27 mouse cellular contexts compared by ENCODE assay signal in genomic region chr16:11446977-11447376, GRCm38 (mm10).
DNase-seq lines count a peak whose midpoint lies in the region; ATAC-seq and TF ChIP-seq lines count a peak whose summit lies in the region.
"Had no signal": no experiment of that assay in that cellular context is flagged by ENCODE, and none has a peak within 500 bp of the region (broad histone marks: within the 10 kb centered on the region; RNA-seq: fewer than 3 reads in every experiment).

No protein-coding gene starts in this region.

- no peak overlapping the region for H3K9ac ChIP-seq in lung, postnatal 0 days (replicated peaks; ENCODE audit: low read depth)
- H3K9ac ChIP-seq: embryonic facial prominence, embryonic 12.5 days; embryonic facial prominence, embryonic 15.5 days; forebrain, postnatal 0 days; heart, embryonic 12.5 days; heart, embryonic 15.5 days; hindbrain, embryonic 13.5 days had no signal

- peak; percentile 86 for TF ChIP-seq EP300 in lung, postnatal 0 days (IDR thresholded peaks at IDR 0.05)

- no peaks in the 10 kb centered on the region for H3K9me3 ChIP-seq in lung, postnatal 0 days (ENCODE audit: low read length)
- H3K9me3 ChIP-seq: embryonic facial prominence, embryonic 12.5 days; embryonic facial prominence, embryonic 15.5 days; heart, embryonic 12.5 days; heart, embryonic 15.5 days; hindbrain, embryonic 10.5 days; hindbrain, embryonic 13.5 days had no signal

- DNase-seq in lung, adult 2 months: peak; percentile 41
- peak; percentile 88 for DNase-seq in lung, postnatal 0 days (ENCODE audit: low spot score)
- peak; percentile 78 for DNase-seq in lung, postnatal 25 days (ENCODE audit: low spot score)
- no peak for DNase-seq in heart, adult 11 months
- DNase-seq in adrenal gland, postnatal 4 days (ENCODE audit: low spot score in 2 of 2): no peak
- DNase-seq: adrenal gland, adult 2 months; adrenal gland, postnatal 14 days; cerebellum, adult 11-12 months; cerebellum, adult 8-10 months; cerebellum, postnatal 10 days; cerebellum, postnatal 36 days; forebrain, postnatal 0 days; gastrocnemius, adult 2 months; gastrocnemius, postnatal 14 days; heart, adult 18-20 months; heart, postnatal 10 days; heart, postnatal 36 days had no signal

- H3K4me2 ChIP-seq in lung, postnatal 0 days (replicated peaks; ENCODE audit: low read depth, low read length): no peak overlapping the region
- H3K4me2 ChIP-seq: embryonic facial prominence, embryonic 12.5 days; embryonic facial prominence, embryonic 15.5 days; heart, embryonic 12.5 days; heart, embryonic 15.5 days; hindbrain, embryonic 13.5 days had no signal

- peaks cover 2% of the 10 kb centered on the region; the same call in 1 of the 2 replicates for H3K4me1 ChIP-seq in lung, adult 2 months (ENCODE audit: control insufficient read depth, insufficient read depth, low read length)
- H3K4me1 ChIP-seq in lung, postnatal 0 days (ENCODE audit: insufficient read depth, low read depth, low read length): no peaks in the 10 kb centered on the region
- H3K4me1 ChIP-seq: embryonic facial prominence, embryonic 12.5 days; hindbrain, embryonic 10.5 days had no signal

- no peak overlapping the region for H3K4me3 ChIP-seq in lung, adult 2 months (replicated peaks; ENCODE audit: extremely low read depth, low read depth, low read length)
- no peak overlapping the region for H3K4me3 ChIP-seq in lung, postnatal 0 days (ENCODE audit: low read depth, low read length)
- H3K4me3 ChIP-seq: embryonic facial prominence, embryonic 12.5 days; embryonic facial prominence, embryonic 15.5 days; gastrocnemius, adult 2 months; heart, embryonic 12.5 days; heart, embryonic 15.5 days; hindbrain, embryonic 10.5 days; hindbrain, embryonic 13.5 days had no signal

- WGBS in lung, adult 2 months: 77% methylated on average over 4 of the region's 4 CpGs
- WGBS in lung, postnatal 0 days: 61% methylated on average over 4 of the region's 4 CpGs

- peak; percentile 93 for ATAC-seq in lung, postnatal 0 days
- ATAC-seq in megakaryocyte-erythroid progenitor cell, adult 5-6 weeks (replicated peaks; ENCODE audit: low FRiP score, low TSS enrichment, poor library complexity, severe bottlenecking): no peak
- ATAC-seq: CD4-positive, CD25-positive, alpha-beta regulatory T cell, adult 4 months; forebrain, embryonic 14.5 days; forebrain, postnatal 0 days; hindbrain, embryonic 16.5 days had no signal

- H3K27ac ChIP-seq in lung, postnatal 0 days (ENCODE audit: low read length): peak overlapping the region; percentile 76
- H3K27ac ChIP-seq: embryonic facial prominence, embryonic 12.5 days; embryonic facial prominence, embryonic 15.5 days; gastrocnemius, adult 2 months; heart, embryonic 15.5 days; hindbrain, embryonic 10.5 days; hindbrain, embryonic 13.5 days had no signal

- H3K27me3 ChIP-seq in lung, postnatal 0 days (replicated peaks; ENCODE audit: insufficient read depth, low read length): no peaks in the 10 kb centered on the region
- H3K27me3 ChIP-seq: embryonic facial prominence, embryonic 12.5 days; embryonic facial prominence, embryonic 15.5 days; heart, embryonic 12.5 days; heart, embryonic 15.5 days; hindbrain, embryonic 13.5 days had no signal

- no peak for TF ChIP-seq CTCF in lung, adult 2 months (IDR thresholded peaks at IDR 0.05; ENCODE audit: insufficient read depth, low read length)
- TF ChIP-seq CTCF in lung, postnatal 0 days (IDR thresholded peaks at IDR 0.05): no peak

- no peaks in the 10 kb centered on the region for H3K36me3 ChIP-seq in lung, postnatal 0 days (ENCODE audit: insufficient read depth, low read length)

- no peak for TF ChIP-seq POLR2A in lung, adult 2 months (IDR thresholded peaks at IDR 0.05; ENCODE audit: borderline replicate concordance, extremely low read depth, low read depth, low read length)

Comparison
In these comparisons a context has a peak if more than half of its experiments do, and no peak if none do; other contexts are left out.
1. DNase-seq: peak in lung, adult 2 months (single experiment), lung, postnatal 0 days (single experiment) and lung, postnatal 25 days (single experiment); none in heart, adult 11 months (single experiment) and adrenal gland, postnatal 4 days (0 of 2).